Mouse (Mus musculus): ENCODE results near the gene Csdc2. TPM values are rescaled to one million over a fixed set of nuclear protein-coding genes. Genes with fewer than 3 reads are reported as not detected.
A peak's percentile ranks its signal among the peaks of the same experiment; 100 is the strongest.

The Csdc2 gene
- polyA plus RNA-seq, 1 experiment from 2014 or later, result 16.0 TPM

DNA sequence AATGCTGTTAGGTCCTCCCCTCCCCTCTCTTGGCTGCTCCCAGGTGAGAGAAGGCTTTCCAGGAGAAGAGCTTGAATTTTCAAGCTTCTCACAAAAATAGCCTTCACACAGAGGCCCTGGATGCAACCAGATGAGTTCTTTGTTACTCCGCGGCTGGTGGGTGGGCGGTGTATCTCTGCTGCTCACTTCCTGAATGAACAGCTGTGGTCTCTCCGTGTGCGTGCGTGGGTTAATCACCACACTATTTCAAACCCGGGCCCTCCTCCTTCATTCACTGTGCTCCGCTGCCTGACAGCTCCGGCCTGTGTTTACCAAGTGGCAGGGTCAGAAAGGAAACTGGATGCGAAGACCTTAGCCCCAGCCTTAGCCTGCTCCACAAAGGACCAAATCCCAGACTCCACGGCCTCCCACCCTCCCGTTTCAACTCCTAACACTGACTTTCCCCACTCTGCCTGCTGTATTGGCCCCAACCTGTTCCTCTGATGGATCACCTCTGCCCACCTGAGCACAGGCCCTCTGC lies 3.5 kb upstream of the Csdc2 start:
- Histone ChIP-seq H3K27ac (ENCODE audit: low read depth) (peak overlapping the region; percentile 60; the same call in 1 of the 2 replicates), H3K9ac (ENCODE audit: low read length) (peak overlapping the region; percentile 20; the same call in 1 of the 2 replicates), H3K4me1 (replicated peaks; ENCODE audit: control insufficient read depth, insufficient read depth, low read length) (peaks cover 16% of the 10 kb centered on the region), H3K4me3 (ENCODE audit: low read depth, low read length) (no peak overlapping the region), H3K4me2 (ENCODE audit: low read length) (0 out of 2 replicates have a peak overlapping the region, but pooled peaks have one; percentile 16), H3K9me3 (ENCODE audit: control insufficient read depth, low read length) (no peaks in the 10 kb centered on the region), H3K36me3 (ENCODE audit: control insufficient read depth, insufficient read depth, low read length) (no peaks in the 10 kb centered on the region), H3K27me3 (replicated peaks; ENCODE audit: control insufficient read depth, insufficient read depth, low read length) (no peaks in the 10 kb centered on the region)
- no peak for DNase-seq (ENCODE audit: low spot score)
- WGBS, result 17% methylated on average over 12 of the region's 12 CpGs
- no peak for ATAC-seq (replicated peaks; ENCODE audit: low FRiP score, low TSS enrichment, low read depth)

DNA sequence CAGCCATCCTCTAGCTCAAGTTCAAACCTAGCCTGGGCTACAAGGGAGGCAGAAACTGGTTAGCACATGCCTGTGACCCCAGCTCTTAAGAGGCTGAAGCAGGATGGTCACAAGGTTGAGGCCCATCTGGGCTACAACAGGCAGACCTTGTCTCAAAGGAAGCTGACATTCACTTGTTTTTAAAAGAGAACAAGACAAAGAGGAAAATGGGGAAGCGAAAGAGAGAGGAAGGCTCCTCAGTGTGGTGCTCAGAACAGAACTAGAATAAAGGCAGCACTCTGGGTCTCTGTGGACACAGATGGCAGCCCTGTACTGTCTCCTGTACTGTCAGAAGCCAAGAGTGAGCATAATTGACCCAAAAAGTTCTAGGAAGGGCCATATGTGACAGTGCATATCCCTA lies 2.6 kb upstream of the Csdc2 start:
- 88% methylated on average over 1 of the region's 1 CpGs for WGBS
- H3K36me3 ChIP-seq (ENCODE audit: control insufficient read depth, insufficient read depth, low read length), result no peaks in the 10 kb centered on the region

DNA sequence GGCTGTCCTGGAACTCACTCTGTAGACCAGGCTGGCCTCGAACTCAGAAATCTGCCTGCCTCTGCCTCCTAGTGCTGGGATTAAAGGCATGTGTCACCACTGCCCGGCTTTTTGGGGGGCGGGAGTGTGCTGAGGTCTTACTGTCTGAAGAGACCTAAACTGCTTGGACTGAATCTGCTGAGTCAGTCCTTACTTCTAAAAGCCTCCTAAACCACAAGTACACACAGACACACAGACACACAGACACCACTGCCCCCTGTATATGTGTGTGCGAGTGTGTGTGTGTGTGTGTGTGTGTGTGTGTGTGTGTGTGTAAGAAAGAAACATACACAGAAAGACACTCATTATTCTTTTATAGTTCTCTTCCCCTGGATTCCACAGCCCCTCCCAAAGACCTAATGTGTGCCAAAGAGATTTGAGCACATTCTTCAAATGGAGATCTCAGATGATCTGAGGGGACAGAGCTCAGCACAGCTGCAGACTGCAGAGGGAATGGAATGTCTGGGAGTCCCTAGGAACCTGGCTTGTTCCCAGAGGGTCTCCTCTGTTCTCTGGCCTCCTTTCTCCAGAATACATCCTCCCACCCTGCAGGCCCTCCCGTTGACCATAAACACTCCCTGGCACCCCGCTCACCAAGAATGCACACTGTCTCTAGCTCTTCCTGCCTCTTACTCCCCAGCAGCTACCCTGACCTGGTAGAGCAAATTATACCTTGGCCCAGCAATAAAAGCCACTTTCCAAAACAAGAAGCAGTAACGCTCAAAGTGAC lies 506 bp upstream of the Csdc2 start:
- DNase-seq (ENCODE audit: low spot score) (no peak), ATAC-seq (replicated peaks; ENCODE audit: low FRiP score, low TSS enrichment, low read depth) (0 out of 2 replicates have a peak, but pooled peaks have one; percentile 25)
- H3K4me2 ChIP-seq (ENCODE audit: low read length), result peak overlapping the region; percentile 77
- H3K4me3 ChIP-seq (ENCODE audit: low read depth, low read length), result peak overlapping the region; percentile 50
- peaks cover 19% of the 10 kb centered on the region for H3K4me1 ChIP-seq (replicated peaks; ENCODE audit: control insufficient read depth, insufficient read depth, low read length)
- H3K9me3 ChIP-seq (ENCODE audit: control insufficient read depth, low read length), result no peaks in the 10 kb centered on the region
- no peaks in the 10 kb centered on the region for H3K27me3 ChIP-seq (replicated peaks; ENCODE audit: control insufficient read depth, insufficient read depth, low read length)
- no peak overlapping the region for H3K9ac ChIP-seq (ENCODE audit: low read length)
- peak overlapping the region; percentile 73 for H3K27ac ChIP-seq (ENCODE audit: low read depth)
- 49% methylated on average over 7 of the region's 7 CpGs for WGBS
- no peaks in the 10 kb centered on the region for H3K36me3 ChIP-seq (ENCODE audit: control insufficient read depth, insufficient read depth, low read length)

More for the DNA sequence above, 2.6 kb upstream of the Csdc2 start:
- peaks cover 19% of the 10 kb centered on the region for H3K4me1 ChIP-seq (replicated peaks; ENCODE audit: control insufficient read depth, insufficient read depth, low read length)
- no peaks in the 10 kb centered on the region for H3K27me3 ChIP-seq (replicated peaks; ENCODE audit: control insufficient read depth, insufficient read depth, low read length)
- H3K27ac ChIP-seq (ENCODE audit: low read depth), result no peak overlapping the region
- ATAC-seq (replicated peaks; ENCODE audit: low FRiP score, low TSS enrichment, low read depth) (no peak), DNase-seq (ENCODE audit: low spot score) (no peak)
- H3K9ac ChIP-seq (ENCODE audit: low read length), result no peak overlapping the region
- H3K4me3 ChIP-seq (ENCODE audit: low read depth, low read length), result no peak overlapping the region
- H3K9me3 ChIP-seq (ENCODE audit: control insufficient read depth, low read length), result no peaks in the 10 kb centered on the region
- no peak overlapping the region for H3K4me2 ChIP-seq (ENCODE audit: low read length)

DNA sequence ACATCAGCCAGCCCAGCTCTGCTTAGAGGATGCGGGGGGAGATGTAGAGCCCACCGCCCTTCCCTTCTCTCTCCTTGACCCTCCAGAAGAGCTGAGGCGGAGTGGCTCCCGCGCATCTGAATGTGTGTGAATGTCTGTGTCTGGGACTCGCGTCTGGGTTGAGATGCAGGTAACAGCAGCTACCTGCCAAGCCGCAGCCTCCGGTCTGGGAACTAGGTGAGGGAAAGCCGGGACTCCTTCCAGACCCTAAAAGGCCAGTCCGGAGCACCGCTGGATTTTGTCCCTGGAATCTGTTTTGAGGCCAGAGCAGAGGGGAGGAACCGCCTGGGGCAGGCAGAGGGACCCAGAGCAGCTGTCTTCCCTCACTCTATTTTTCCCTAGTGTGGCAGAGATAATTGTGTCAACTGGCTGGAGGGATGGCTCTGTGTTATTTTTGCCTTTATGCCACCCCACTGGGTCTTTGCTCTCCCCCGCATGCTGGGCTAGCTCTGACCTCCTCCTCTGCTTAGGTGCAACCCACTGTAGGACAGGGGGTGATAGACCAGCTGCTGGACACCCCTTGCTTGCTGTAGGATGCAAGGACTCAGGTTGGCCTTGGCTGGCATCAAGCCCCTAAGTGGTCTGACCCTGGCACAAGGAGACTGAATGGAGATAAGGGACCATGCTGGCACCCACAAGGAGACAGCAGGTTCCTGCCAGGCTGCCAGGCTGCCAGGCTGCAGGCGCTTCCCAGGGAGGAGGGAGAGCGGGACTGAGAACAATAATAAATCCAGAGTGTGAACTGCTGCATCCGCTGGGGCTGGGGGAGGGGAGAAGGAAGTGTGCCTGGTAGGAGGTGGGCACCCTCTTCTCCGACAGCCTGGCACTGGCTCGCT lies 776 bp downstream of the Csdc2 start:
- peak overlapping the region; percentile 77 for H3K4me2 ChIP-seq (ENCODE audit: low read length)
- ATAC-seq (replicated peaks; ENCODE audit: low FRiP score, low TSS enrichment, low read depth) (peak; percentile 7; the same call in 1 of the 2 replicates), DNase-seq (ENCODE audit: low spot score) (peak; percentile 66)
- peak overlapping the region; percentile 50 for H3K9ac ChIP-seq (ENCODE audit: low read length)
- no peaks in the 10 kb centered on the region for H3K27me3 ChIP-seq (replicated peaks; ENCODE audit: control insufficient read depth, insufficient read depth, low read length)
- H3K27ac ChIP-seq (ENCODE audit: low read depth), result peak overlapping the region; percentile 73
- H3K4me1 ChIP-seq (replicated peaks; ENCODE audit: control insufficient read depth, insufficient read depth, low read length), result peaks cover 19% of the 10 kb centered on the region
- 9% methylated on average over 19 of the region's 19 CpGs for WGBS
- no peaks in the 10 kb centered on the region for H3K36me3 ChIP-seq (ENCODE audit: control insufficient read depth, insufficient read depth, low read length)
- no peaks in the 10 kb centered on the region for H3K9me3 ChIP-seq (ENCODE audit: control insufficient read depth, low read length)
- H3K4me3 ChIP-seq (ENCODE audit: low read depth, low read length), result peak overlapping the region; percentile 50

DNA sequence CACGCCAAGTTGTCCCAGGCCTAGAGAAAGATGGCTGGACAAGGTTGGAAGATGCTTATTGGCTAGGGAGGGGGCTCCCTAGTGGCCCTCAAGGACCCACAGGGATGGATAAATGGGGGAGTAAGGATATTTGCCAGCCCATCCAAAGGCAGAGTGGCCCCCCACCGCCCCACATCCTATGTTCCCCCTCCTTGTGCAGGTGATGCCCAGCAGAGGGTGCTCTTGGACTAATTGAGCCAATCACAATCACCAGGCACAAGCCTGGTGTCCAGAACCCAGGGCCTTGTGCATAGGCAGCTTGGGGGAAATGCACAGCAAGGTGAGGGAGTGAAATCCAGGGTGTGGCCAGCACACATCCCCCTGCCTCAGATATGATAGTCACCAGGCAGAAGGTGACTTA lies 1.7 kb downstream of the Csdc2 start:
- 53% methylated on average over 2 of the region's 2 CpGs for WGBS
- H3K9ac ChIP-seq (ENCODE audit: low read length), result no peak overlapping the region
- H3K4me3 ChIP-seq (ENCODE audit: low read depth, low read length), result no peak overlapping the region
- no peaks in the 10 kb centered on the region for H3K9me3 ChIP-seq (ENCODE audit: control insufficient read depth, low read length)
- no peaks in the 10 kb centered on the region for H3K36me3 ChIP-seq (ENCODE audit: control insufficient read depth, insufficient read depth, low read length)
- H3K27ac ChIP-seq (ENCODE audit: low read depth), result no peak overlapping the region
- peak; percentile 65 for DNase-seq (ENCODE audit: low spot score)
- no peak for ATAC-seq (replicated peaks; ENCODE audit: low FRiP score, low TSS enrichment, low read depth)
- no peaks in the 10 kb centered on the region for H3K27me3 ChIP-seq (replicated peaks; ENCODE audit: control insufficient read depth, insufficient read depth, low read length)
- H3K4me2 ChIP-seq (ENCODE audit: low read length), result peak overlapping the region; percentile 77
- peaks cover 17% of the 10 kb centered on the region for H3K4me1 ChIP-seq (replicated peaks; ENCODE audit: control insufficient read depth, insufficient read depth, low read length)

DNA sequence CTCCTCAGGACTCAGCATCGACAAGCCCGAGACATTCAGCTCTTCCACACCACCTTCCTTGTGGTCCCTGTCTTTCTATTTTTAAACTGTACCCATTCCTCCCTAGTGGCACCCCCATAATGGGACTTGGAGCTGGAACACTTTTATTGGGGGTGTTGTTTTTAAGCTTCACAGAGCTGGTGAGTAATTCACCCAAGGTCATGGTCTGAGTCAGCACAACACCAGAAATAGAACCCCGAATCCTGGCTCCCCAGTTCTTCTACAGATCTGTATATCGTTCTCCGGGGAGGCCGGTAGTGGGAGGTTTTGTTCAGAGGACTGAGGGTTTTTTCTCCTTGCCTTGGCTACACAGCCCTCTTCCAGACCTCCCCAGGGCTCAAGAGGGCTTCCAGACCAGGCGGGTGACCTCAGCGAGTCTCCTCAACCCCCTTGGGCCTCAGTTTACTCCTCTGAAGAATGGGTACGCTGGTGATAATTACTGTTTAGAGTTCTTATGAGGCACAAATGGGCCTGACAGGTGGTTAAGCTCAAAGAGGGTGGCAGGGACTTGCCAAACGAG lies 2.7 kb downstream of the Csdc2 start:
- Histone ChIP-seq H3K27me3 (replicated peaks; ENCODE audit: control insufficient read depth, insufficient read depth, low read length) (no peaks in the 10 kb centered on the region), H3K36me3 (ENCODE audit: control insufficient read depth, insufficient read depth, low read length) (no peaks in the 10 kb centered on the region), H3K4me1 (replicated peaks; ENCODE audit: control insufficient read depth, insufficient read depth, low read length) (peaks cover 14% of the 10 kb centered on the region), H3K4me3 (ENCODE audit: low read depth, low read length) (no peak overlapping the region), H3K4me2 (ENCODE audit: low read length) (no peak overlapping the region), H3K9me3 (ENCODE audit: control insufficient read depth, low read length) (no peaks in the 10 kb centered on the region), H3K9ac (ENCODE audit: low read length) (no peak overlapping the region), H3K27ac (ENCODE audit: low read depth) (no peak overlapping the region)
- WGBS, result 87% methylated on average over 10 of the region's 10 CpGs
- DNase-seq (ENCODE audit: low spot score) (no peak), ATAC-seq (replicated peaks; ENCODE audit: low FRiP score, low TSS enrichment, low read depth) (no peak)

DNA sequence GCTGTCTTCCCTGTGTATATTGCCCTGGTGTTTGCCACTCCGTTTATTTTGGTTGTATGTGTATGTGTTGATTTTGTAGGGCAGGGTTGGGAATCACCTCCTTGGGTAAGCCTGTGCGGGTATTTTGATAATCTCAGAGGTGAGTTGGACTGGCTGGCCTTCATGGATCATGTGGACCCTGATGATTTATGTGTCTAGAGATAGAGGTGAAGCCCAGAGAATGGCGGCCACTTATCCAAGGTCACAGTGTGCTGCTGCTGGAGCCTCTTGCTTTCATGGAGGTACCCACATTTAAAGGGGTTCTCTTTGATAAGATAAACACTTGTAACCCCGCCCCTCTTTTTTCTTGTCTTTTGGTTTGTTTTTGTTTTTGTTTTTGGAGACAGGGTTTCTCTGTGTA lies 3.2 kb downstream of the Csdc2 start:
- H3K9me3 ChIP-seq (ENCODE audit: control insufficient read depth, low read length), result no peaks in the 10 kb centered on the region
- no peak for ATAC-seq (replicated peaks; ENCODE audit: low FRiP score, low TSS enrichment, low read depth)
- H3K27ac ChIP-seq (ENCODE audit: low read depth), result no peak overlapping the region
- H3K4me3 ChIP-seq (ENCODE audit: low read depth, low read length), result no peak overlapping the region
- no peak overlapping the region for H3K9ac ChIP-seq (ENCODE audit: low read length)
- 69% methylated on average over 4 of the region's 4 CpGs for WGBS
- H3K27me3 ChIP-seq (replicated peaks; ENCODE audit: control insufficient read depth, insufficient read depth, low read length), result no peaks in the 10 kb centered on the region
- no peak overlapping the region for H3K4me2 ChIP-seq (ENCODE audit: low read length)
- H3K36me3 ChIP-seq (ENCODE audit: control insufficient read depth, insufficient read depth, low read length), result no peaks in the 10 kb centered on the region
- DNase-seq (ENCODE audit: low spot score), result no peak
- H3K4me1 ChIP-seq (replicated peaks; ENCODE audit: control insufficient read depth, insufficient read depth, low read length), result peaks cover 14% of the 10 kb centered on the region

DNA sequence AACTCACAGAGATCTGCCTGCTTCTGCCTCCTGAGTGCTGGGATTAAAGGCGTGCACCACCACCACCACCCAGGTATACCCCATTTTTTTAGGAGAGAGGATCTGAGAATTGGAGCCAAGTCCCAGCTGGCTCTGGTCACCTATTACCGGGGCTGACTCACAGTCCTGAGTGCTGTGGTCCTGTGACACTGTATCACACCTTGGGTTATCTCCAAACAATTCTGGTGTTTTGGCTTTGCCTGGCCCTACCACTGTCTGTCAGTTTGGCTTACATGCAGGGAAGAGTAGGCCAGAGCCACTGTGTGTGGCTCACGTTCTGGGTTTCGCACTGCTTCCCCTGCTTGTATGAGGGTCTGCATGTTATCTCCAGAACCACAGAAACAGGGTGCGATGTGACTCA lies 3.7 kb downstream of the Csdc2 start:
- H3K27me3 ChIP-seq (replicated peaks; ENCODE audit: control insufficient read depth, insufficient read depth, low read length), result no peaks in the 10 kb centered on the region
- peaks cover 14% of the 10 kb centered on the region for H3K4me1 ChIP-seq (replicated peaks; ENCODE audit: control insufficient read depth, insufficient read depth, low read length)
- whole genome bisulfite sequencing, result 86% methylated on average over 5 of the region's 5 CpGs
- no peak overlapping the region for H3K9ac ChIP-seq (ENCODE audit: low read length)
- no peak for DNase-seq (ENCODE audit: low spot score)
- H3K4me3 ChIP-seq (ENCODE audit: low read depth, low read length), result no peak overlapping the region
- no peak overlapping the region for H3K27ac ChIP-seq (ENCODE audit: low read depth)
- no peak for ATAC-seq (replicated peaks; ENCODE audit: low FRiP score, low TSS enrichment, low read depth)
- no peaks in the 10 kb centered on the region for H3K9me3 ChIP-seq (ENCODE audit: control insufficient read depth, low read length)
- H3K36me3 ChIP-seq (ENCODE audit: control insufficient read depth, insufficient read depth, low read length), result no peaks in the 10 kb centered on the region
- no peak overlapping the region for H3K4me2 ChIP-seq (ENCODE audit: low read length)
